Mouse (Mus musculus) neural tube, embryonic 10.5 days (tissue): ENCODE results near the gene Rgs13.
"Not testable (repeated sequence)": the region's sequence is repeated elsewhere in the genome, so short reads cannot be mapped to it uniquely, and the experiment has no call there.

Source experiments
- DNase-seq: peaks from one replicate; pipeline ENCODE4 v3.0.0-alpha.2; 2017; ENCODE audit warnings: low spot score; ENCODE audit errors: extremely low spot score

The Rgs13 gene

GRCm38 (mm10) chr1:144152526-144152925 lies 24.6 kb downstream of the Rgs13 start:
- no peak for DNase-seq

- no peak for DNase-seq
These were observed 25.0 kb downstream of the Rgs13 start for GRCm38 (mm10) chr1:144152184-144152525.

GRCm38 (mm10) chr1:144151401-144152183 lies 25.6 kb downstream of the Rgs13 start:
- no peak for DNase-seq

- no peak for DNase-seq
These were observed 27.2 kb downstream of the Rgs13 start for GRCm38 (mm10) chr1:144149997-144150396.

- not testable (repeated sequence) for DNase-seq
These were observed 35.8 kb downstream of the Rgs13 start for GRCm38 (mm10) chr1:144141398-144141797.

GRCm38 (mm10) chr1:144139847-144140246 lies 37.3 kb downstream of the Rgs13 start:
- no peak for DNase-seq

GRCm38 (mm10) chr1:144127965-144128364 lies 49.2 kb downstream of the Rgs13 start:
- no peak for DNase-seq

GRCm38 (mm10) chr1:144120042-144120441 lies 57.1 kb downstream of the Rgs13 start:
- DNase-seq = no peak

- no peak for DNase-seq
These were observed 57.7 kb downstream of the Rgs13 start for GRCm38 (mm10) chr1:144119456-144119855.

GRCm38 (mm10) chr1:144115848-144116727 lies 61.1 kb downstream of the Rgs13 start:
- no peak for DNase-seq

GRCm38 (mm10) chr1:144113438-144114074 lies 63.6 kb downstream of the Rgs13 start:
- DNase-seq = no peak

GRCm38 (mm10) chr1:144112946-144113345 lies 64.2 kb downstream of the Rgs13 start:
- DNase-seq = no peak

- DNase-seq = no peak
These were observed 78.4 kb downstream of the Rgs13 start for GRCm38 (mm10) chr1:144098587-144099258.

GRCm38 (mm10) chr1:144090410-144090809 lies 86.8 kb downstream of the Rgs13 start:
- no peak for DNase-seq
